Comparison of ENCODE assay signal across 12 mouse cellular contexts in the genomic region with DNA sequence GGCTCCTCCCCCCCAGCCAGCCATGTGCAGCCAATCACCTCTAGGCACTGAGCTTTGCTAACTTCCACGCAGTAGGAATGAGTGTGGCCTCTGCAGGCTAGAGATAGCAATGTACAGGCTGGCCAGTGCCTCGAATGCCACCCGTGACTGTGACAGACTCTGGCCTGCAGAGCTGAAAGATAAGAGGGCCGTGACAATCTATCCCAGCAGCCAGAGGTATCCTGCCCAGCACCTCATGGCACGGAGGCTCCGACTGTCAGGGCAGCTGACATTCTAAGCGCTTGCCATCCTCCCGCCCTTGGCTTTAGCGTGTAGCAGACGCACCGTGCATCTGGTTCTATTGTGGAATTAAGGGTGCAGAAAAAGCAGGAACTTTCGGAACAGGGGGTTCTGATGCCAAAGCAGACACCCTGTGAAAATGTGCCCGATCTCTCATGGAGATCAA. TPM values are rescaled to one million over a fixed set of nuclear protein-coding genes. Genes with fewer than 3 reads are reported as not detected.
A peak's percentile ranks its signal among the peaks of the same experiment; 100 is the strongest.
DNase-seq lines count a peak whose midpoint lies in the region; ATAC-seq lines count a peak whose summit lies in the region.
"Had no signal": no experiment of that assay in that cellular context is flagged by ENCODE, and none has a peak within 500 bp of the region (broad histone marks: within the 10 kb centered on the region; RNA-seq: fewer than 3 reads in every experiment).

No protein-coding gene starts in this region.

- no peaks in the 10 kb centered on the region for H3K9me3 ChIP-seq in hindbrain, embryonic 16.5 days (ENCODE audit: control insufficient read depth, low read length)
- no peaks in the 10 kb centered on the region for H3K9me3 ChIP-seq in hindbrain, embryonic 12.5 days (replicated peaks)
- no peaks in the 10 kb centered on the region for H3K9me3 ChIP-seq in liver, embryonic 13.5 days (replicated peaks)
- H3K9me3 ChIP-seq: embryonic facial prominence, embryonic 10.5 days had no signal

- no peak overlapping the region for H3K27ac ChIP-seq in hindbrain, embryonic 16.5 days (ENCODE audit: low read depth, low read length)
- H3K27ac ChIP-seq in hindbrain, embryonic 12.5 days, result no peak overlapping the region
- no peak overlapping the region for H3K27ac ChIP-seq in liver, embryonic 13.5 days
- H3K27ac ChIP-seq: embryonic facial prominence, embryonic 10.5 days; heart, adult 2 months had no signal

- peaks cover 11% of the 10 kb centered on the region; the same call in 1 of the 2 replicates for H3K4me1 ChIP-seq in hindbrain, embryonic 16.5 days (ENCODE audit: control insufficient read depth, insufficient read depth, low read depth, low read length)
- H3K4me1 ChIP-seq in hindbrain, embryonic 12.5 days, result peaks cover 19% of the 10 kb centered on the region
- peaks cover 7% of the 10 kb centered on the region; the same call in 1 of the 2 replicates for H3K4me1 ChIP-seq in liver, embryonic 13.5 days (replicated peaks)

- 0 out of 2 replicates have a peak, but pooled peaks have one; percentile 4 for ATAC-seq in hindbrain, embryonic 16.5 days
- no peak for ATAC-seq in hindbrain, embryonic 12.5 days (ENCODE audit: low FRiP score)
- ATAC-seq in liver, embryonic 13.5 days (ENCODE audit: low read depth), result peak; percentile 72

- no peaks in the 10 kb centered on the region for H3K36me3 ChIP-seq in hindbrain, embryonic 16.5 days (ENCODE audit: control insufficient read depth, insufficient read depth, low read length)
- no peaks in the 10 kb centered on the region for H3K36me3 ChIP-seq in hindbrain, embryonic 12.5 days
- no peaks in the 10 kb centered on the region for H3K36me3 ChIP-seq in liver, embryonic 13.5 days
- H3K36me3 ChIP-seq: embryonic facial prominence, embryonic 10.5 days had no signal

- H3K4me2 ChIP-seq in hindbrain, embryonic 16.5 days (ENCODE audit: low read length), result no peak overlapping the region
- H3K4me2 ChIP-seq in hindbrain, embryonic 12.5 days (replicated peaks), result no peak overlapping the region
- H3K4me2 ChIP-seq in liver, embryonic 13.5 days, result no peak overlapping the region

- 62% methylated on average over 13 of the region's 13 CpGs for WGBS in hindbrain, embryonic 16.5 days
- 79% methylated on average over 13 of the region's 13 CpGs for WGBS in hindbrain, embryonic 12.5 days
- 41% methylated on average over 13 of the region's 13 CpGs for WGBS in liver, embryonic 13.5 days (ENCODE audit: insufficient replicate concordance)

- no peaks in the 10 kb centered on the region for H3K27me3 ChIP-seq in hindbrain, embryonic 16.5 days (replicated peaks; ENCODE audit: control insufficient read depth, insufficient read depth, low read length)
- no peaks in the 10 kb centered on the region for H3K27me3 ChIP-seq in hindbrain, embryonic 12.5 days
- no peaks in the 10 kb centered on the region for H3K27me3 ChIP-seq in liver, embryonic 13.5 days

- no peak overlapping the region for H3K9ac ChIP-seq in hindbrain, embryonic 16.5 days (ENCODE audit: low read depth, low read length)
- no peak overlapping the region for H3K9ac ChIP-seq in hindbrain, embryonic 12.5 days
- H3K9ac ChIP-seq in liver, embryonic 13.5 days, result no peak overlapping the region

- DNase-seq in cerebellum, postnatal 14 days, result peak; percentile 44 to 54
- DNase-seq in cerebellum, postnatal 36 days, result no peak
- peak; percentile 47 for DNase-seq in brain, adult 2 months (ENCODE audit: low read depth, low spot score)
- no peak for DNase-seq in liver, embryonic 13.5 days
- no peak for DNase-seq in c-Kit-positive CD71-positive TER-119-positive erythroid progenitor cells, embryonic 14.5 days (ENCODE audit: low spot score)
- no peak for DNase-seq in right cerebral cortex, postnatal 4 days
- DNase-seq: heart, adult 2 months; kidney, adult 18-20 months; lung, postnatal 10 days had no signal

- H3K4me3 ChIP-seq in hindbrain, embryonic 16.5 days (ENCODE audit: low read length), result no peak overlapping the region
- H3K4me3 ChIP-seq in hindbrain, embryonic 12.5 days, result no peak overlapping the region
- no peak overlapping the region for H3K4me3 ChIP-seq in liver, embryonic 13.5 days (replicated peaks)
- H3K4me3 ChIP-seq: embryonic facial prominence, embryonic 10.5 days; heart, adult 2 months had no signal

RNA-seq across cellular contexts. Expression of gene Clmn, which starts 26.9 kb away (rescaled TPM):
- 1.2 TPM in 2 replicates for polyA plus RNA-seq in hindbrain, embryonic 16.5 days (2015; fragmentation: Nextera tagmentation; extraction: Ambion mirVana)
- polyA plus RNA-seq in hindbrain, embryonic 12.5 days (2016; fragmentation: Nextera tagmentation; extraction: Ambion mirVana), result 2.8 and 4.1 TPM in 2 replicates
- 0.17 and 0.24 TPM in 2 replicates for polyA plus RNA-seq in liver, embryonic 13.5 days (2015; fragmentation: Nextera tagmentation; extraction: Ambion mirVana)

Comparison
In these comparisons a context has a peak if more than half of its experiments do, and no peak if none do; other contexts are left out.
1. DNase-seq: peak in cerebellum, postnatal 14 days (2 of 2) and brain, adult 2 months (single experiment); none in cerebellum, postnatal 36 days (0 of 2), liver, embryonic 13.5 days (single experiment), c-Kit-positive CD71-positive TER-119-positive erythroid progenitor cells, embryonic 14.5 days (single experiment) and right cerebral cortex, postnatal 4 days (single experiment).